Mouse (Mus musculus) embryo, embryonic 11 days (tissue): ENCODE measurements around the gene Luc7l3.
A peak's percentile ranks its signal among the peaks of the same experiment; 100 is the strongest.

Source experiments
- DNase-seq: peaks from one replicate; pipeline ENCODE4 v3.0.0-alpha.2; 2015

The Luc7l3 gene

DNA sequence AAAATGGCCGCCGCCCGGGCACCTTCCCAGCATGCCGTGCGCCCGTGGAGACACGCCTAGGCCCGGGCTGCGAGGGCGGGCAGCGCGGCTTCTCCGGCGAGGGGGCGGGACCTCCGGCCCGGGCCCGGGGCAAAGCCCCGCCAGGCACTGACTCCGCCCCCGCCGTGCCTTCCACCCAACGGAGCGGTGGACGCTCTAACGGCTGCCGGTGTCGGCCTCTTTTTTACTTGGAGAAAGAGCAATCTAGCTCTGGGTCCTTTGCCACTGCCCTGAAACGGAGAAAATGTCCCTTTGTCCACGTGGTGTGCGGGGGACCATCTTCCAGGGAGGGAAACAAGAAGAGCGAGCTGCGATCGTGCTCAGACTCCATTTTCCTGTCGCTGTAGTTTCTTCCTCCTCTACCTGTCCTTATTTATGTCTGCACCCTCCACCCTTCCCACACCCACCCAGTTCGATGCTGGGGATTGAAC lies at the start of gene Luc7l3:
TSS of gene Luc7l3 (minus strand) at position 58 of the 470 bp plus-strand sequence.
- peak; percentile 98 for DNase-seq

DNA sequence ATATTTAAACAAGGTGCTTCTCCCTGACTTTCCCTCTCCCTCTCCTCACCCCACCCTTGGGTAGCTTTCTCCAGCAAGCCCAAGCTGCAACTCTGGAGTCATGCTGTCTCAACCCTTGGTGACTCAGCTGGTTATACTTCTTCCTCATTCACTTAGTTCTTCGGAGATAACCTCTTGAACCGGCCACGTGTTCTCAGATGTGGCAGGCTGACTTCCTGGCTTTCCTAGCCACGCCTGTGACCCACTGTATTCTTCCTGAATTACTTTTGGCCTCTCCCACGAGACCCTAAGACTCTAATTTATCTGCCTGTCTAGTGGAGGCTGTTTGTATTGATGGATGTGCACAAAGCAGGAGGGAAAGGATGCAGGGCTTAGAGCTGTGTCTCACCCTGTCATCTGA lies 49.0 kb upstream of the Luc7l3 start:
- peak; percentile 15 for DNase-seq

GRCm38 (mm10) chr11:94369981-94370380 lies 48.2 kb upstream of the Luc7l3 start:
- no peak for DNase-seq

DNA sequence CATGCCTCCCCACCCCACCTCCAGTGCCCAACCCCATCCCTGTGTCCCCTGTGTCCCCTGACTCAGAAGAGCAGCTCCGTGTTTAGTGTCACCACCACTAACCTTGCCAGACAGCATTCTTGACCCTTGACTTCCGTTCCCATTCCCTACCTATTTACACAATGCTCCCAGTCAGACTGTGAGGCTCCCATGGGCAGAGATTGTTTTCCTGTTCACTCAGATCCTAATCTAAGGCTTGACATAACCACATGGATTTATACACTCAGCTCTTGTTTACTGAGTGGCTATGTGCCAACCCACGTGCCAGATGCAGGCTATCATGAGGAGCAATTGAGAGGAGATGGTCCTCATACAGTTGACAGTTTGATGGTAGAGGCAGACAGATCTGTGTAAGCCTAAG lies 43.6 kb upstream of the Luc7l3 start:
- no peak for DNase-seq

- DNase-seq = no peak
These were observed 41.9 kb upstream of the Luc7l3 start for GRCm38 (mm10) chr11:94363690-94364089.

- DNase-seq = no peak
These were observed 40.3 kb upstream of the Luc7l3 start for GRCm38 (mm10) chr11:94362101-94362500.

DNA sequence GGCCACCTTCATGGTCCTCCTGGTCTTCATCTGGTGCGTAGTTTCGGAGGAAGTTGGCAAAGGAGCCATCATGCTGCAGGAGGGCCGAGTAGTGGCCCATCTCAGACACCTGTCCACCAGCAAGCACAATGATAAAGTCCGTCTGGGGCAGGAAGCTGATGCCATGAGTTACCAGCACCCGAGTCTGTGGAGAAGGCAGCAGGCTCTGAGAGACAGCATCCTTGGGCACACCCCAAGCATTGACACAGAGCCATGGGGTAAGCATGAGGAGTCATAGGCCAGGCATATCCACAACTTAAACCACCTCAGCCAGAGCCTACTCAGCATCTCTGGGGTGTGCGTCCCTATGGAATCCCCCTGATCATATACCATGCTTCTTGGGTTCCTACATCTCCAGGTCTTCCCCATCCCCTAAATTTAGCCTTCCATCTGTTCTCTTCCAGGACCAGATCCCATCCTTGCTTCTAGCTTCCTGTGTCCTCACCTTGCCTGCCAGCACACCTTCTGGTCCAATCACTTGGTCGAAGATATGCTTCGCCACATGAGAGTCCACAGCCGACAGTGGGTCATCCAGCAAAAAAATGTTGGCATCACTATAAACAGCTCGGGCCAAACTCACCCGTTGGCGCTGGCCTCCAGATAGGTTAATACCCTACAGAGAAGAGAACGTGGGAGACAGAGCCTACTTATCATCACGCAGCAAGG lies 39.5 kb upstream of the Luc7l3 start:
- no peak for DNase-seq

GRCm38 (mm10) chr11:94359168-94359567 lies 37.4 kb upstream of the Luc7l3 start:
- no peak for DNase-seq

- no peak for DNase-seq
These were observed 33.9 kb upstream of the Luc7l3 start for GRCm38 (mm10) chr11:94355521-94356217.

GRCm38 (mm10) chr11:94351094-94351493 lies 29.3 kb upstream of the Luc7l3 start:
- DNase-seq = no peak

GRCm38 (mm10) chr11:94350337-94350736 lies 28.5 kb upstream of the Luc7l3 start:
- no peak for DNase-seq

DNA sequence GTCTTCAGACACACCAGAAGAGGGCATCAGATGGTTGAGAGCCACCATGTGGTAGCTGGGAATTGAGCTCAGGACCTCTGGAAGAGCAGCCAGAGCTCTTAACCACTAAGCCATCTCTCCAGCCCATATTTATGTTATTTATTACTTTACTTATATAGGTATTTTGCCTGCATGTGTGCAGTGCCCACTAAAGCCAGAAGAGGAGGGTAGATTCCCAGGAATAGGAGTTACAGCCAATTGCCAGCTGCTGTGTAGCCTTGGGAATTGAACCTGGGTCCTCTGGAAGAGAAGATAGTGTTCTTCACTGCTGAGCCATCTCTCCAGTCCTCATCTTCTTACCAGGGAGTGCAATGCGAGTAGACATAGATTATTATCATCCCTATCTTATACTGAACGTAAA lies 28.1 kb upstream of the Luc7l3 start:
- DNase-seq = no peak

DNA sequence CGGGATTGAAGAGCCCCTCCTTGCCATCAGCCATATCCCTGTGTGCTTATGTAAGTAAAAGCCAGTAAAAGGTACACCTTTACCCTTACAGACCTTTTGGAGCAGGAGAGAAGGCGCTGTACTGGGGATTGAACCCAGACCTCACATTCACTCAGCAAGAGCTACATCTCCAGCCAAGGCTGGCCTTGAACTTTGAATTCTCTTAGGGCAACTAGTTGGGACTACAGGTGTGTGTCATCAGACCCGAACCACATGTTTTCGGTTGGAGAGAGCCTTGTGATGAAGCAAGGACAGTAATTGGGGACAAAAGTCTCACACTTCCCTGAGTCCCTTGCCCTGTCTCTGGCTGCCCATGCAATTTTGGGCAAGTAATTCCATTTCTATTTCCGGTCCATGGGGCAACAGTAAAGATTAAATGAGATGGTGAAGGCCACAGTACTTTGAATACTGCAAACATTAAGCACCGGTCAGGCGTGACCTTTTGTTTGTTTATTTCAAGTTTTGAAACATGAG lies 25.3 kb upstream of the Luc7l3 start:
- DNase-seq = no peak

- no peak for DNase-seq
These were observed 24.8 kb upstream of the Luc7l3 start for GRCm38 (mm10) chr11:94346611-94347010.

GRCm38 (mm10) chr11:94345926-94346325 lies 24.1 kb upstream of the Luc7l3 start:
- DNase-seq = no peak

- no peak for DNase-seq
These were observed 22.7 kb upstream of the Luc7l3 start for GRCm38 (mm10) chr11:94344470-94344869.

DNA sequence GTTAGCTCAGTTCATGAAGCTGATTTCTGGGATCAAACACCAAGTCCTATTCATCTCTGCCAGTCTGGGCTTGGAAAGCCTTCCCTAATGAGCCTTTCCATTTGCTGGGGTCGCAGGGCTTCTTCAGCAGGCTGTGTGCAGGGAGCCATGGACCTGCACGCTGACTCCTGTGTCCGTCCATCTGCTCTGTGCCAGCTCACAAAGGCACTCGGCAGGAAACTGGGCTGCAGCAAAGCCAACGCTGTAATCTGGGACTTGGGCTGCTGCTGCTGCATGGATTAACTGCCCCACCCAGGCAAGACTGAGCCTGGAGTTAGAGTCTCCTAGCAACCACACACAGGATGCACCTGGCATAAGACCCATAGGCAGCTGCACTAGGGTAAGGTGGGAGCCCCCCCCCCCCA lies 22.2 kb upstream of the Luc7l3 start:
- DNase-seq = peak; percentile 26

DNA sequence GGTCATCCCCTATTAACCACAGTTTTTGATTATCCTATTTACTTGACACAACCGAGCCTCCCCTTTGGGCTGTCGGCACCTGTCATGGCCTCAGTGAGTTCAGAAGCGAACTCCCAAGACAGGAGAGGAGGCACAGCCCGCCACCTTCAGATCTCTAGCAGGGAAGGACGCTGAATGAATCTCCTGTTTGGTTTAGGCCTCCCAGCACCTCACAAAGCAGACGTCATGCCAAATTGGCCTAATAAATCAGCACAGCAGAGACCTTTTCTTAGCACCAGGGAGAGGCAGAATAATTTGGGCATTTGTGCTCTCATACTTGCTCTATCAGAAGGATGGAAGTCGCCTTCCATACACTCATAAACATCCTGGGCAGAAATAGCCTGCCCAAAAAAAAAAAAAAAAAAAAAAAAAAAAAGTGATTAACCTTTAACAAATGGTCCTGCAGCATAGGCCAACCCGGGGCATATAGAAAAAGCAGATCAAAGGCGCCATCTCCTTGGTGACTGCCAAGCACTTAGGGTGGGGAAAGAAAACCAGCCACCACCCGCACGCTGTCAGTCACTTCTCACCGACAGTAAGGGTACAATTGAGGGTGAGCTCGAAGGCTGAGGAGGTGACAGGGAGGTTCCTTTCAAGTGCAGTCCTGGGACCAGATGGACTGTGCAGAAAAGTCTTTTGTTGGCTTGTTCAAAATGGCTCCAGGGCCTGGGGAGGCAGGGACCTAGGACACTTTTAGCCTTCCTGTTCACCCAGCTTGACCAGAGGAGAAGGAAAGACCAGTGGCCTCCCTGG lies 20.5 kb upstream of the Luc7l3 start:
- DNase-seq = peak; percentile 47

GRCm38 (mm10) chr11:94340948-94341933 lies 19.5 kb upstream of the Luc7l3 start:
- DNase-seq = no peak

- peak; percentile 88 for DNase-seq
These were observed 18.2 kb upstream of the Luc7l3 start for GRCm38 (mm10) chr11:94339732-94340585.

DNA sequence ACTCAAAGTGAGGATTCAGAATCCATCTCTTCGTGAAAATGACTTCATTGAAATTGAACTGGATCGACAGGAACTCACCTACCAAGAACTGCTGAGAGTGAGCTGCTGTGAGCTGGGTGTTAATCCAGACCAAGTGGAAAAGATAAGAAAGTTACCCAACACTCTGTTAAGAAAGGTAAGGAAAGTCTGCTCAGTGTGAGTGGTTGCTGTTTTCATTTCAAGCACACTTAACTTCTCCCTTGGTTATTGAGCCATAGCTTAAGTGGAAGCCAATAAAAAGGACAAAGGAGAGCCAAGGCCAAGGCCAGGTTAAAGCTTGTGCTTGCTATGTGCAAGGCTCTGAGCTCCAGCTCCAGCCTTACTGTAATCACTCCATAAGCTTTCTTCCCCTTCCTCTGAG lies 16.6 kb upstream of the Luc7l3 start:
- DNase-seq = no peak
